Mouse (Mus musculus) adrenal gland (tissue): Measurements from ENCODE around the gene Gm20870.
"Not testable (repeated sequence)": the region's sequence is repeated elsewhere in the genome, so short reads cannot be mapped to it uniquely, and the experiment has no call there.

Experiments
- intact Hi-C: fragments of 180-260 bp; cut with DNase I; formaldehyde crosslinking; loops from one replicate; pipeline ENCODE4 v1.15.1; 2025
- long read RNA-seq, 2 experiments: library from polyadenylated mRNA; unstranded; transcript quantifications; one replicate each; pipeline ENCODE4 v2.0.0; 2020; ENCODE audit warnings: borderline replicate concordance in 1 of 2; ENCODE audit not compliant: insufficient replicate concordance in 1 of 2

Gene Gm20870
- long read RNA-seq, experiment 1 = 0 reads
- long read RNA-seq, experiment 2 = 0 reads

- intact Hi-C loops = not testable (repeated sequence)
Measured at GRCm38 (mm10) chrY:71691743-71692142, at the start of gene Gm20870. Gm20870 (plus strand) TSS chrY:71692043.
